Mouse (Mus musculus): ENCODE results near the gene Krt16.
"Not testable (repeated sequence)": the region's sequence is repeated elsewhere in the genome, so short reads cannot be mapped to it uniquely, and the experiment has no call there.

Krt16 gene

GRCm38 (mm10) chr11:100255514-100255913, 6.8 kb upstream of the Krt16 start:
- no peak for DNase-seq (ENCODE audit: low read depth)

GRCm38 (mm10) chr11:100254360-100255090, 5.8 kb upstream of the Krt16 start:
- DNase-seq (ENCODE audit: low read depth) = no peak

- not testable (repeated sequence) for DNase-seq (ENCODE audit: low read depth)
Measured at GRCm38 (mm10) chr11:100246471-100246870, 2.2 kb downstream of the Krt16 start.

GRCm38 (mm10) chr11:100240272-100240671, 8.4 kb downstream of the Krt16 start:
- not testable (repeated sequence) for DNase-seq (ENCODE audit: low read depth)

GRCm38 (mm10) chr11:100221741-100222140, 27.0 kb downstream of the Krt16 start:
- DNase-seq (ENCODE audit: low read depth) = no peak

- DNase-seq (ENCODE audit: low read depth) = no peak
Measured at GRCm38 (mm10) chr11:100219304-100219703, 29.4 kb downstream of the Krt16 start.

- no peak for DNase-seq (ENCODE audit: low read depth)
Measured at GRCm38 (mm10) chr11:100208542-100208941, 40.2 kb downstream of the Krt16 start.

GRCm38 (mm10) chr11:100207498-100207897, 41.2 kb downstream of the Krt16 start, which contains the start of gene Krt14:
Gene Krt14 (minus strand): TSS chr11:100207548.
- DNase-seq (ENCODE audit: low read depth) = no peak

- DNase-seq (ENCODE audit: low read depth) = peak; percentile 27
Measured at GRCm38 (mm10) chr11:100203448-100203847, 45.3 kb downstream of the Krt16 start.

- DNase-seq (ENCODE audit: low read depth) = no peak
Measured at GRCm38 (mm10) chr11:100202906-100203305, 45.8 kb downstream of the Krt16 start.

- DNase-seq (ENCODE audit: low read depth) = no peak
Measured at GRCm38 (mm10) chr11:100200104-100200820, 48.4 kb downstream of the Krt16 start.

- peak; percentile 75 for DNase-seq (ENCODE audit: low read depth)
Measured at GRCm38 (mm10) chr11:100198666-100199065, 50.0 kb downstream of the Krt16 start.

Data from fibroblast of lung, adult 2 months (primary cell).